ENCODE assay signal across 9 mouse cellular contexts in genomic region chr9:27739287-27739686, GRCm38 (mm10). TPM values are rescaled to one million over a fixed set of nuclear protein-coding genes. Genes with fewer than 3 reads are reported as not detected.
A peak's percentile ranks its signal among the peaks of the same experiment; 100 is the strongest.
DNase-seq lines count a peak whose midpoint lies in the region; ATAC-seq lines count a peak whose summit lies in the region.
"Had no signal": no experiment of that assay in that cellular context is flagged by ENCODE, and none has a peak within 500 bp of the region (broad histone marks: within the 10 kb centered on the region; RNA-seq: fewer than 3 reads in every experiment).

No protein-coding gene starts in this region.

- H3K9ac ChIP-seq in midbrain, embryonic 11.5 days (ENCODE audit: low read length), result no peak overlapping the region
- no peak overlapping the region for H3K9ac ChIP-seq in midbrain, embryonic 14.5 days (replicated peaks; ENCODE audit: low read length)
- H3K9ac ChIP-seq: hindbrain, embryonic 15.5 days had no signal

- DNase-seq in frontal cortex, postnatal 36 days (ENCODE audit: low spot score in 2 of 2), result peak; percentile 8 to 16
- DNase-seq in frontal cortex, postnatal 25 days (ENCODE audit: low spot score in 2 of 2), result no peak
- peak; percentile 88 for DNase-seq in midbrain, embryonic 11.5 days (ENCODE audit: low spot score, missing footprints)
- no peak for DNase-seq in midbrain, embryonic 14.5 days
- peak; percentile 9 for DNase-seq in c-Kit-positive CD71-positive TER-119-negative erythroid progenitor cells, embryonic 14.5 days (ENCODE audit: low read depth)
- DNase-seq in kidney, postnatal 36 days, result peak; percentile 6 to 47
- no peak for DNase-seq in spleen, adult 18-20 months

- no peak overlapping the region for H3K27ac ChIP-seq in midbrain, embryonic 11.5 days (ENCODE audit: low read depth, low read length)
- H3K27ac ChIP-seq in midbrain, embryonic 14.5 days (replicated peaks; ENCODE audit: low read depth, low read length), result no peak overlapping the region
- H3K27ac ChIP-seq: hindbrain, embryonic 15.5 days had no signal

- no peaks in the 10 kb centered on the region for H3K27me3 ChIP-seq in midbrain, embryonic 11.5 days (ENCODE audit: control insufficient read depth, insufficient read depth, low read length)
- H3K27me3 ChIP-seq in midbrain, embryonic 14.5 days (ENCODE audit: control insufficient read depth, insufficient read depth, low read length), result no peaks in the 10 kb centered on the region
- H3K27me3 ChIP-seq: hindbrain, embryonic 15.5 days had no signal

- H3K9me3 ChIP-seq in midbrain, embryonic 11.5 days (ENCODE audit: control insufficient read depth, low read length), result no peaks in the 10 kb centered on the region
- H3K9me3 ChIP-seq in midbrain, embryonic 14.5 days (ENCODE audit: control insufficient read depth, low read length), result no peaks in the 10 kb centered on the region
- H3K9me3 ChIP-seq: hindbrain, embryonic 15.5 days had no signal

- 28% methylated on average over 3 of the region's 3 CpGs for WGBS in midbrain, embryonic 11.5 days
- WGBS in midbrain, embryonic 14.5 days, result 27% methylated on average over 3 of the region's 3 CpGs

- no peak overlapping the region for H3K4me2 ChIP-seq in midbrain, embryonic 11.5 days
- no peak overlapping the region for H3K4me2 ChIP-seq in midbrain, embryonic 14.5 days (ENCODE audit: low read length)
- H3K4me2 ChIP-seq: hindbrain, embryonic 15.5 days had no signal

- no peak overlapping the region for H3K4me3 ChIP-seq in midbrain, embryonic 11.5 days (ENCODE audit: low read depth, low read length)
- H3K4me3 ChIP-seq in midbrain, embryonic 14.5 days (replicated peaks; ENCODE audit: low read depth, low read length), result no peak overlapping the region
- H3K4me3 ChIP-seq: hindbrain, embryonic 15.5 days had no signal

- H3K36me3 ChIP-seq in midbrain, embryonic 11.5 days (ENCODE audit: control insufficient read depth, insufficient read depth, low read length), result no peaks in the 10 kb centered on the region
- H3K36me3 ChIP-seq in midbrain, embryonic 14.5 days (ENCODE audit: control insufficient read depth, insufficient read depth, low read length), result no peaks in the 10 kb centered on the region
- H3K36me3 ChIP-seq: hindbrain, embryonic 15.5 days had no signal

- no peaks in the 10 kb centered on the region for H3K4me1 ChIP-seq in midbrain, embryonic 11.5 days (ENCODE audit: control insufficient read depth, insufficient read depth, low read length)
- H3K4me1 ChIP-seq in midbrain, embryonic 14.5 days (ENCODE audit: control insufficient read depth, insufficient read depth, low read length), result no peaks in the 10 kb centered on the region
- H3K4me1 ChIP-seq: hindbrain, embryonic 15.5 days had no signal

- no peak for ATAC-seq in midbrain, embryonic 11.5 days (ENCODE audit: low FRiP score)
- ATAC-seq in midbrain, embryonic 14.5 days (ENCODE audit: low FRiP score, low TSS enrichment), result no peak
- ATAC-seq in inflammation-experienced regulatory T-cells, adult 6 months, result no peak

RNA-seq across cellular contexts. Expression of gene Opcml, which starts 51.3 kb away (rescaled TPM):
- 3.2 and 3.4 TPM in 2 replicates for polyA plus RNA-seq in midbrain, embryonic 11.5 days (2014; fragmentation: Nextera tagmentation; extraction: Ambion mirVana)
- polyA plus RNA-seq in midbrain, embryonic 14.5 days (2014; fragmentation: Nextera tagmentation; extraction: Ambion mirVana), result 36.5 and 47.8 TPM in 2 replicates
- under 1 TPM in 1 of 3 experiments, not detected in 2; 0.12 TPM for polyA plus RNA-seq in inflammation-experienced regulatory T-cells, adult 6 months (2017; shearing (Covaris generic))

Comparison
In these comparisons a context has a peak if more than half of its experiments do, and no peak if none do; other contexts are left out.
1. DNase-seq: peak in frontal cortex, postnatal 36 days (2 of 2), midbrain, embryonic 11.5 days (single experiment), c-Kit-positive CD71-positive TER-119-negative erythroid progenitor cells, embryonic 14.5 days (single experiment) and kidney, postnatal 36 days (2 of 2); none in frontal cortex, postnatal 25 days (0 of 2), midbrain, embryonic 14.5 days (single experiment) and spleen, adult 18-20 months (0 of 2).